Mouse (Mus musculus) forebrain, embryonic 14.5 days (tissue): ENCODE measurements around the gene Gpsm2. TPM values are rescaled to one million over a fixed set of nuclear protein-coding genes. Genes with fewer than 3 reads are reported as not detected.
A peak's percentile ranks its signal among the peaks of the same experiment; 100 is the strongest.
"Not testable (repeated sequence)": the region's sequence is repeated elsewhere in the genome, so short reads cannot be mapped to it uniquely, and the experiment has no call there.

Source experiments
- ATAC-seq: fragments of 200-750 bp; cut with Nextera tagmentation; 2 replicates; pipeline ENCODE4 v1.8.0; 2017; ENCODE audit warnings: mild to moderate bottlenecking, moderate library complexity
- DNase-seq: peaks from one replicate; pipeline ENCODE4 v3.0.0-alpha.2; 2015; ENCODE audit warnings: low spot score
- H3K27ac ChIP-seq: fragments of 300-500 bp; sonication (generic); 2 replicates; pipeline ENCODE4 v1.5.1; 2014; ENCODE audit warnings: low read depth, mild to moderate bottlenecking, control low read depth, low read length, moderate library complexity
- H3K27me3 ChIP-seq: fragments of 300-500 bp; sonication (generic); replicated peaks from 2 replicates; pipeline ENCODE4 v1.6.1; 2014; ENCODE audit warnings: low read length, control low read depth, mixed read lengths; ENCODE audit not compliant: control insufficient read depth, insufficient read depth
- H3K36me3 ChIP-seq: fragments of 300-500 bp; sonication (generic); 2 replicates; pipeline ENCODE4 v1.6.1; 2014; ENCODE audit warnings: low read length, control low read depth; ENCODE audit not compliant: control insufficient read depth, insufficient read depth
- H3K4me1 ChIP-seq: fragments of 300-500 bp; sonication (generic); 2 replicates; pipeline ENCODE4 v1.6.1; 2014; ENCODE audit warnings: antibody characterized with exemption, low read length, control low read depth; ENCODE audit not compliant: control insufficient read depth, insufficient read depth
- H3K4me2 ChIP-seq: fragments of 300-500 bp; sonication (generic); 2 replicates; pipeline ENCODE4 v1.6.1; 2014; ENCODE audit warnings: mild to moderate bottlenecking, control low read depth, low read length
- H3K4me3 ChIP-seq: fragments of 300-500 bp; sonication (generic); 2 replicates; pipeline ENCODE4 v1.5.1; 2014; ENCODE audit warnings: low read depth, low read length, control low read depth
- H3K9ac ChIP-seq: fragments of 300-500 bp; sonication (generic); 2 replicates; pipeline ENCODE4 v1.6.1; 2014; ENCODE audit warnings: mild to moderate bottlenecking, low read length, control low read depth, moderate library complexity
- H3K9me3 ChIP-seq: fragments of 300-500 bp; sonication (generic); replicated peaks from 2 replicates; pipeline ENCODE4 v1.6.1; 2016; ENCODE audit warnings: low read length, control low read depth, mixed read lengths; ENCODE audit not compliant: control insufficient read depth
- WGBS: fragments of 180-500 bp; shearing (Covaris S2); extraction: QIAGEN DNeasy Blood & Tissue Kit; methylation state at CpG from one replicate; pipeline ENCODE4 v1.1.7; 2014; 5-methylcytosine and 5-hydroxymethylcytosine counted together
- polyA plus RNA-seq: library from polyadenylated mRNA; unstranded; fragments of >200 nt; fragmentation: Nextera tagmentation; extraction: Ambion mirVana; gene quantifications from 2 replicates; pipeline ENCODE4 v1.2.1, GENCODE M21; 2014

Gpsm2 gene
- polyA plus RNA-seq, 1 experiment from 2014 or later: 44.8 TPM

- no peak overlapping the region for H3K4me2 ChIP-seq
- no peak overlapping the region; the same call in 1 of the 2 replicates for H3K27ac ChIP-seq
- H3K36me3 ChIP-seq: peaks cover 45% of the 10 kb centered on the region
- DNase-seq (peak; percentile 4), ATAC-seq (no peak)
- H3K9me3 ChIP-seq: no peaks in the 10 kb centered on the region
- no peaks in the 10 kb centered on the region for H3K27me3 ChIP-seq
- no peaks in the 10 kb centered on the region; the same call in 1 of the 2 replicates for H3K4me1 ChIP-seq
- WGBS: 57% methylated on average over 8 of the region's 8 CpGs
- H3K9ac ChIP-seq: no peak overlapping the region
- H3K4me3 ChIP-seq: no peak overlapping the region
These were observed 32.7 kb downstream of the Gpsm2 start for GRCm38 (mm10) chr3:108689446-108689845.

DNA sequence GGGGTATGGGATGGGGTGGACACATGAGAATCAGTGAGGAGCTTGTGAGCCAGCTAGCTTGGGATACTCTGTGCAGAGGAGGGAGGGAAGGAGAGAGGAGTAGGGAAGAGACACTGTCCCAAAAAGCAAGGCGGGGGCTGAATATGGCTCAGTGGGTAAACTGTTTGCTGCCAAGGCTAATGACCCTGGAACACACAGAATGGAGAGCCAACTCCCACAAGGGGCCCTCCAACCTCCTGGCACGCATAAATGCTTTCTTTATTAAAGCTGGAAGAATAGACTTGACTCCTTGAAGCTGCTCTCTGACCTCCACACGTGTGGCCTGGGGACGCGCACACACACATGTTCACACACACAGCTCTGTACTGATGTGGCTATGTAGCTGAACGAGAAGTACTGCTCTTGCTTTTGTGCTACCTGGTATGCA, 33.1 kb downstream of the Gpsm2 start:
- Histone ChIP-seq H3K36me3 (peaks cover 45% of the 10 kb centered on the region), H3K9me3 (no peaks in the 10 kb centered on the region), H3K9ac (no peak overlapping the region), H3K4me3 (no peak overlapping the region), H3K4me1 (no peaks in the 10 kb centered on the region; the same call in 1 of the 2 replicates), H3K27me3 (no peaks in the 10 kb centered on the region), H3K4me2 (no peak overlapping the region), H3K27ac (no peak overlapping the region)
- DNase-seq (peak; percentile 28), ATAC-seq (no peak)
- 64% methylated on average over 6 of the region's 6 CpGs for WGBS

DNA sequence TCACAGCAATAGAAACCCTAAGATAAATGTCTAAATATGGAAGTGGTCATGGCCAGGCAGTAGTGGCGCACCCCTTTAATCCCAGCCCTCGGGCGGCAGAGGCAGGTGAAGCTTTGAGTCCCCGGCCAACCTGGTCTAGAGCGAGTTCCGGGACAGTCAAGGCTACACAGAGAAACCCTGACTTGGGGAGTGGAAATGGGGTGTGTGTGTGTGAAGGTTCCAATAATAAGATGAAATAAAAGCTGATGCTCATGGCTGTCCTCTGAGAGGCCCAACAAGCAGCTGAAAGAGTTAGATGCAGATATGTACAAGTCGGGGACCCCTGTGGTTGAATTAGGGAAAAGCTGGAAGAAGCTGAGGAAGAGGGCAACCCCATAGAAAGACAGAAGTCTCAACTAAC, 36.4 kb downstream of the Gpsm2 start:
- H3K4me3 ChIP-seq: no peak overlapping the region
- DNase-seq (no peak), ATAC-seq (no peak)
- no peak overlapping the region for H3K27ac ChIP-seq
- no peak overlapping the region for H3K9ac ChIP-seq
- H3K4me2 ChIP-seq: no peak overlapping the region
- peaks cover 72% of the 10 kb centered on the region for H3K36me3 ChIP-seq
- no peaks in the 10 kb centered on the region; the same call in 1 of the 2 replicates for H3K4me1 ChIP-seq
- WGBS: 98% methylated on average over 7 of the region's 7 CpGs
- no peaks in the 10 kb centered on the region for H3K9me3 ChIP-seq
- H3K27me3 ChIP-seq: no peaks in the 10 kb centered on the region

DNA sequence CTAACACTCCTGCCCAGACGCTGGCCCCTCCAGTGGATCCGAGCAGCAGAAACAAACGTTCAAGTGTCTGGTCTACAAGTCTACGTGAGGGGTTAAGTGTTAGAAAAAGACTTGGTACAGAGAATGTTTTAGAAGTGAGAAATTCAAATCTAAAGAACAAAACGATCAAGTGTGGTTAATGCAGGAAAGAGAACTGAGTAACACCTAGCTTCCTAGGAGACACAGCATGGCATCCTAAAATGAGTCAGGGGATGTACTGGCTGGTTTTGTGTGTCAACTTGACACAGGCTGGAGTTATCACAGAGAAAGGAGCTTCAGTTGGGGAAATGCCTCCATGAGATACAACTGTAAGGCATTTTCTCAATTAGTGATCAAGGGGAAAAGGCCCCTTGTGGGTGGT, 38.5 kb downstream of the Gpsm2 start:
- WGBS: 93% methylated on average over 5 of the region's 5 CpGs
- not testable (repeated sequence) for H3K4me2 ChIP-seq, DNase-seq, H3K9ac ChIP-seq, H3K4me1 ChIP-seq, H3K27ac ChIP-seq, H3K27me3 ChIP-seq, H3K9me3 ChIP-seq, ATAC-seq, H3K4me3 ChIP-seq
- H3K36me3 ChIP-seq: peaks cover 82% of the 10 kb centered on the region

DNA sequence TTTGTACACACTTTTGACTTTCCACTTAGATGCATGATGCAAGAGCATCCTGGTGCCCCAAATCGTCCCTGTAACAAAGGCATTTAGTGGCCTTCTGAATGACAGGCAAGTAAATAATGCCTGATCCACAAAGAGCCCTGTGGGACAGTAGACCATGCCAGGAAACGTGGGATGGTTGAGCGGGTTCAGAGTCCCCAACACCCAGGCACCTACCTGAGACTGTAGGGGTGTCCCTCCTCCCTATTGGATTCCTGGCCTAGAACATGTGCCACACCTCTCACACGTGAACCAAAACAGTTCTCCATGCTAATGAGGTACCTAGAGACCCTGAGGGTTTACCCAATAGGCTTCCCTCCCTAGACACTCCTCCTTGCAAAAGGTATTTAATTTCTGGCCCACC, 41.1 kb downstream of the Gpsm2 start:
- 76% methylated on average over 4 of the region's 4 CpGs for WGBS
- H3K27ac ChIP-seq: no peak overlapping the region
- ATAC-seq: no peak

DNA sequence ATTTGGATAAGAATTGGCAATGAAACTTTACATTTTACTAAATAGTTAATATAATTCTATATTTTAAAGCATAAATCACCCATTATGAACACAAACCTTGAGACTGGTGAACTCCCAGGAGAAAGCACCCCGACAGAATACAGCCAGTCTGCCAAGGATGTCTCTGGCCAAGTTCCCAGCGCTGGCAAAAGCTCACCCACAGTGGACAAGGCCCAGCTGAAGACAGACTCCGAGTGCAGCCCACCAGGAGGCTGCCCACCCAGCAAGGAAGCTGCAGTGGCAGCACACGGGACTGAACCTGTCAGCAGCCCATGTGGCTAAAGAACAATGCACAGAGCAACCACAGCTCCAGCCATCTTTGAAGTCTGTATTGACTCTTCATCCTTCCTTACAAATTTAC, 45.5 kb downstream of the Gpsm2 start:
- Histone ChIP-seq H3K4me2 (no peak overlapping the region), H3K36me3 (peaks cover 87% of the 10 kb centered on the region), H3K4me1 (no peaks in the 10 kb centered on the region), H3K9me3 (no peaks in the 10 kb centered on the region), H3K27ac (no peak overlapping the region), H3K4me3 (no peak overlapping the region), H3K27me3 (no peaks in the 10 kb centered on the region), H3K9ac (no peak overlapping the region)
- ATAC-seq (no peak), DNase-seq (no peak)
- 73% methylated on average over 4 of the region's 4 CpGs for WGBS

More for the DNA sequence above, 41.1 kb downstream of the Gpsm2 start:
- no peak for DNase-seq
- Histone ChIP-seq H3K4me3 (no peak overlapping the region), H3K9ac (no peak overlapping the region), H3K4me2 (no peak overlapping the region), H3K36me3 (peaks cover 90% of the 10 kb centered on the region), H3K4me1 (no peaks in the 10 kb centered on the region), H3K9me3 (no peaks in the 10 kb centered on the region), H3K27me3 (no peaks in the 10 kb centered on the region)

DNA sequence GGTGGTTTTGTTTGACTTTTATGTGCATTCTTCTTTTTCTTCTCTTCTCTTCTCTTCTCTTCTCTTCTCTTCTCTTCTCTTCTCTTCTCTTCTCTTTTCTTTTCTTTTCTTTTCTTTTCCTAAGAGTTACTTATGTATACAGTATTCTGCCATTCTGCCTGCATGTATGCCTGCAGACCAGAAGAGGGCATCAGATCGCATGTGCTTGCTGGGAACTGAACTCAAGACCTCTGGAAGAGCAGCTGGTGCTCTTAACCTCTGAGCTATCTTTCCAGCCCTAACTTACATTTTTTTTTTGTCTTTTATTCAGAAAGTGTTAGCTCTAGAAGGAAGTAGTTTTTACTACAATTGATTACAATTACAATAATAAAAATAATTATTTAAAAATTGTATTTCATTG, 61.2 kb downstream of the Gpsm2 start:
- ATAC-seq: no peak
- H3K4me2 ChIP-seq: no peak overlapping the region

DNA sequence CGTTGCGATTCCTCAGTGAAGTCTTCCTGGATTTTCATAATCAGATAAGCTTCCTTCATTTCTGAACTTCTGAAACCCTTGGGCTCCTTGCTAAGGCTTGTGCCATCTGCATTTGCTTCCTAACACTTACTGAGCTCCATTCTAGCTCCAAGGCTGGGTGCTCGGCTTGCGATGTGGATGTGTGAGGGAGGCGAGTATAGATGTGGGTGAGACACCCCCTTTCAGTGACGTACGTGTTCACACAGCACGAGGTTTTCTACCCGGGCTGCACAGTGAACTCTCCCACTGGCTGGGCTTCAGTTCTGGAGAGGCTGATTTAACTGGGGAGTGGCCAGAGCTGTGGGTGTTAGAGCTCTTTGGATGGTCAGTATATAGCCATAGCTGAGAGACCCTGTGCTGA, 63.5 kb downstream of the Gpsm2 start:
- H3K4me1 ChIP-seq: peaks cover 9% of the 10 kb centered on the region
- DNase-seq (no peak), ATAC-seq (no peak)
- H3K4me3 ChIP-seq: no peak overlapping the region
- no peak overlapping the region for H3K9ac ChIP-seq
- H3K27me3 ChIP-seq: no peaks in the 10 kb centered on the region
- no peak overlapping the region for H3K4me2 ChIP-seq
- peaks cover 20% of the 10 kb centered on the region for H3K36me3 ChIP-seq
- 94% methylated on average over 9 of the region's 9 CpGs for WGBS
- no peak overlapping the region for H3K27ac ChIP-seq
- no peaks in the 10 kb centered on the region for H3K9me3 ChIP-seq

More for the DNA sequence above, 61.2 kb downstream of the Gpsm2 start:
- H3K27me3 ChIP-seq: no peaks in the 10 kb centered on the region
- WGBS: 75% methylated on average over 1 of the region's 1 CpGs
- no peak for DNase-seq
- no peak overlapping the region for H3K4me3 ChIP-seq
- H3K9ac ChIP-seq: no peak overlapping the region
- no peaks in the 10 kb centered on the region for H3K4me1 ChIP-seq
- no peaks in the 10 kb centered on the region for H3K9me3 ChIP-seq
- H3K36me3 ChIP-seq: peaks cover 39% of the 10 kb centered on the region
- H3K27ac ChIP-seq: no peak overlapping the region

GRCm38 (mm10) chr3:108655486-108655885, 66.6 kb downstream of the Gpsm2 start:
- no peak overlapping the region for H3K9ac ChIP-seq
- H3K9me3 ChIP-seq: no peaks in the 10 kb centered on the region
- no peak overlapping the region for H3K4me3 ChIP-seq
- no peaks in the 10 kb centered on the region for H3K27me3 ChIP-seq
- H3K27ac ChIP-seq: no peak overlapping the region
- peaks cover 9% of the 10 kb centered on the region for H3K4me1 ChIP-seq
- ATAC-seq (no peak), DNase-seq (no peak)
- H3K36me3 ChIP-seq: no peaks in the 10 kb centered on the region; the same call in 1 of the 2 replicates
- H3K4me2 ChIP-seq: no peak overlapping the region; the same call in 1 of the 2 replicates
- 75% methylated on average over 7 of the region's 7 CpGs for WGBS
